Mouse (Mus musculus) ovary, adult 18-20 months (tissue): ENCODE measurements around the gene Cd70.

Experiments used
- DNase-seq: peaks from one replicate; pipeline ENCODE4 v3.0.0; 2022; ENCODE audit warnings: low spot score, mixed read lengths

Gene Cd70

GRCm38 (mm10) chr17:57098321-57098720, 51.3 kb downstream of the Cd70 start:
- no peak for DNase-seq

DNA sequence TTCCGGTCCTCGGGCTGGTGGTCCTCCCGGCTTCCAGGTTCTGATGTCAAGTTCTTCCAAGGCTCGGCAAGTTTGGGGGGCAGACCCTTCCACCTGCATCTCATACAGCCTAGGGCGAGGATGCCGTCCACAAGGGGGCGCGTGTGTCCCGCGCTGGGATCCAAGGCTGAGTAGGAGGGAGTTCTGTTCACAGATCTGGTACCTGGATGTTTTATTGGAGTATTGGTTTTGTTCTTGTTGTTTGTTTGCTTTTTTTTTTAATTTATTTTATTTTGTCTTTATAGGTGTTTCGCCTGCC, 53.0 kb downstream of the Cd70 start:
- DNase-seq, result peak; percentile 24
